Mouse (Mus musculus) liver, embryonic 16.5 days (tissue): ENCODE results near the gene Card10. TPM values are rescaled to one million over a fixed set of nuclear protein-coding genes. Genes with fewer than 3 reads are reported as not detected.
A peak's percentile ranks its signal among the peaks of the same experiment; 100 is the strongest.
"Not testable (repeated sequence)": the region's sequence is repeated elsewhere in the genome, so short reads cannot be mapped to it uniquely, and the experiment has no call there.

Experiments
- ATAC-seq: fragments of 200-750 bp; cut with Nextera tagmentation; 2 replicates; pipeline ENCODE4 v1.8.0; 2017; ENCODE audit warnings: low read depth, mild to moderate bottlenecking, moderate number of reproducible peaks, moderate library complexity
- H3K27ac ChIP-seq: fragments of 300-500 bp; sonication (generic); 2 replicates; pipeline ENCODE4 v1.5.1; 2014; ENCODE audit warnings: mild to moderate bottlenecking, low read length
- H3K27me3 ChIP-seq: fragments of 300-500 bp; sonication (generic); 2 replicates; pipeline ENCODE4 v1.6.1; 2014; ENCODE audit warnings: low read depth, low read length, mixed read lengths; ENCODE audit not compliant: control insufficient read depth, insufficient read depth
- H3K36me3 ChIP-seq: fragments of 300-500 bp; sonication (generic); 2 replicates; pipeline ENCODE4 v1.6.1; 2014; ENCODE audit warnings: mild to moderate bottlenecking; ENCODE audit not compliant: control insufficient read depth, insufficient read depth
- H3K4me1 ChIP-seq: fragments of 300-500 bp; sonication (generic); 2 replicates; pipeline ENCODE4 v1.6.1; 2014; ENCODE audit warnings: low read depth, low read length, mixed read lengths; ENCODE audit not compliant: control insufficient read depth
- H3K4me2 ChIP-seq: fragments of 300-500 bp; sonication (generic); 2 replicates; pipeline ENCODE4 v1.6.1; 2014; ENCODE audit warnings: low read depth, low read length, mixed read lengths
- H3K4me3 ChIP-seq: fragments of 300-500 bp; sonication (generic); 2 replicates; pipeline ENCODE4 v1.5.1; 2014; ENCODE audit warnings: low read depth, mild to moderate bottlenecking, low read length
- H3K9ac ChIP-seq: fragments of 300-500 bp; sonication (generic); 2 replicates; pipeline ENCODE4 v1.6.1; 2014; ENCODE audit warnings: low read depth, low read length
- H3K9me3 ChIP-seq: fragments of 300-500 bp; sonication (generic); replicated peaks from 2 replicates; pipeline ENCODE4 v1.6.1; 2016; ENCODE audit warnings: low read length; ENCODE audit not compliant: control insufficient read depth
- WGBS: fragments of 180-500 bp; shearing (Covaris S2); extraction: QIAGEN DNeasy Blood & Tissue Kit; methylation state at CpG from one replicate; pipeline ENCODE4 v1.1.7; 2014; ENCODE audit not compliant: insufficient replicate concordance; 5-methylcytosine and 5-hydroxymethylcytosine counted together
- polyA plus RNA-seq: library from polyadenylated mRNA; unstranded; fragments of >200 nt; fragmentation: Nextera tagmentation; extraction: Ambion mirVana; gene quantifications from 2 replicates; pipeline ENCODE4 v1.2.1, GENCODE M21; 2015

The Card10 gene
- polyA plus RNA-seq, result 1.8 and 2.1 TPM in 2 replicates

DNA sequence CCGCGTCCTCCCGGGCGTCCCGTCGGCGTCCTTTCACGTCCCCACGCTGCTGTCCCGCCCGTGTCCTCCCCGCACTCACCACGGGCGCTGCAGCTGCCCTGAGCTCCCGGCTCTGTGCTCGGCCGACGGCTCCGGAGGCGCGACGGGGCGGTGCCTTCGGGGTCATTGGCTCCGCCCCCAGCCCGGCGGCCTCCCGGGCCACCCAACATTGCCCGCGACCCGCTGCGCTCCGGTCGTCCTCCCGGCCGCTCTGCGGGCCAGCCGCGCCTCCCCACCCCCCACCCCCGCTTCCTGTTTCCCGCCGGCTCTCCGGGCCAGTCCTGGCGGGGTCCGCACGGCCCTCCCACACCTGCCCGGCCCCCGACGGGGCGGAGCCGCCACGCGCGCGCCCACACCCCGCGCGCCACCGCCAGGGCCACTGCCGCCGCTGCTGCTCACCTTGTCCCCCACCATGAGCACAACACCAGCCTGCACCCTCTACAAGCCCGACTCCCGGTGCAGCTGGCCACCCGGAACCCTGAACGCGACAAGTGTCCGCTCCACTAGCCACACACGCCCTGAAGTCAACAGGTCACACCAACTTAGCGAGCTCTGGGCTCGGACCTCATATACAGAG, at the start of gene Card10:
Gene Card10, minus strand, starts transcription at position 267 of the 616 bp plus-strand sequence.
- peak within 1 kb of the TSS; percentile 77 for H3K27ac ChIP-seq
- 2% methylated on average over 63 of the region's 70 CpGs for WGBS
- ATAC-seq, result peak; percentile 75
- peak within 1 kb of the TSS; percentile 65 for H3K4me3 ChIP-seq
- peaks cover 38% of the 10 kb centered on the region for H3K27me3 ChIP-seq
- peak within 1 kb of the TSS; percentile 64 for H3K4me2 ChIP-seq
- peaks cover 5% of the 10 kb centered on the region for H3K4me1 ChIP-seq
- H3K9ac ChIP-seq, result peak within 1 kb of the TSS; percentile 66
- H3K36me3 ChIP-seq, result no peaks in the 10 kb centered on the region
- no peaks in the 10 kb centered on the region for H3K9me3 ChIP-seq

DNA sequence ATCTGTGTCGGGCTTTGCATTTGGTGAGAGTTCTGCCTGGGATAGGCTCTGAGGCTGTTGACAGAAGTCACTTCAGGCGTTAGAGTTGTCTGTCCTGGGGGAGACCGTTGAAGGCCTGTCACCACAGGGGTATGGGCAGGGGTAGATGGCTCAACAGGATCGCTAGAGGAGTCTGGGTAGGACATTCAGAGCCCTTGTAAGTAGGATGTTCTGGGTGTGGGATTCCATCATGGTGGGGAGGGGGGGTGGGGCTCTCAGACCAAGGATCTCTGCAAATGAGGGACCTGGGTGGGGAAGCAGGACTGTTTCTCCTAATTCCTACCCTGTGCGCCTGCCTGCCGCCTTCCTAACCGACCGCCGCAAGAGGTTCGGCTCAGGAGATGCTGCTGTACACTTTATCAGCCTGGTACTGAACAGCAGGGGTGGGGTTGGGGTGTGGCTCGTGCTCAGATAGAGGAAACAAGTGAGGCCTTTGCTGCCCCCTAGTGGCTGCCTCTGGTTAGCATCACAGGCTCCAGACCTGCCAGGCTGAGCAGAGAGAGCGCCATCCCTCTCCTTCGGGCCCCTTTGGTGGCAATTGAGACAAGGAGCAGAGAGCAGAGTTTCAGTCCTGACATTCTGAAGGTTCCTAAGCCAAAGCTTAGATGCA, 48.8 kb upstream of the Card10 start:
- ATAC-seq, result peak; percentile 81
- Histone ChIP-seq H3K27ac (no peak overlapping the region), H3K9ac (no peak overlapping the region), H3K9me3 (no peaks in the 10 kb centered on the region), H3K4me3 (no peak overlapping the region), H3K27me3 (peaks cover 8% of the 10 kb centered on the region; the same call in 1 of the 2 replicates), H3K4me2 (peak overlapping the region; percentile 19), H3K36me3 (no peaks in the 10 kb centered on the region), H3K4me1 (peaks cover 17% of the 10 kb centered on the region)
- 8% methylated on average over 13 of the region's 13 CpGs for WGBS

DNA sequence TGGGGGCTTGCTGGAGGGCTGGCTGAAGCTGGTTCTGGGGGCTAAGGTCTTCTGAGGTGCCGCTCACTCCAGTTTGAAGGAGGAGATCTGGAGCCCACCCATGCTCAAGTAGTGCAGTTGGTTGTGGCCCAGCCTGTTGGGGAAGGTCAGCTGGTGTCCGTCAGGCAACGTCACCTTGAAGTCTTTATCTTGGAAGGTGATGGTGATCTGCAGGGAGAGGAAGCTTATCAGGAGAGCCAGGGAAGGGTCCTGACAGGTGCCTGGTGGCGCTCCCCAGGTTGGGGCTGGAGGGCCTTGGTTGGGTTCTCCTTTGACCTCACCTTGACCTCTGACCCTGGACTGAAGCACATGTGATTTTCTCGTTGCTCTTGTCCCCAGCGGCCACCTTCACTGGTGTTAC, 48.1 kb upstream of the Card10 start:
- no peak for ATAC-seq
- WGBS, result 42% methylated on average over 6 of the region's 6 CpGs
- Histone ChIP-seq H3K4me1 (peaks cover 17% of the 10 kb centered on the region), H3K9ac (no peak overlapping the region), H3K4me3 (no peak overlapping the region), H3K27me3 (peaks cover 8% of the 10 kb centered on the region; the same call in 1 of the 2 replicates), H3K9me3 (no peaks in the 10 kb centered on the region), H3K27ac (no peak overlapping the region), H3K4me2 (no peak overlapping the region), H3K36me3 (no peaks in the 10 kb centered on the region)

DNA sequence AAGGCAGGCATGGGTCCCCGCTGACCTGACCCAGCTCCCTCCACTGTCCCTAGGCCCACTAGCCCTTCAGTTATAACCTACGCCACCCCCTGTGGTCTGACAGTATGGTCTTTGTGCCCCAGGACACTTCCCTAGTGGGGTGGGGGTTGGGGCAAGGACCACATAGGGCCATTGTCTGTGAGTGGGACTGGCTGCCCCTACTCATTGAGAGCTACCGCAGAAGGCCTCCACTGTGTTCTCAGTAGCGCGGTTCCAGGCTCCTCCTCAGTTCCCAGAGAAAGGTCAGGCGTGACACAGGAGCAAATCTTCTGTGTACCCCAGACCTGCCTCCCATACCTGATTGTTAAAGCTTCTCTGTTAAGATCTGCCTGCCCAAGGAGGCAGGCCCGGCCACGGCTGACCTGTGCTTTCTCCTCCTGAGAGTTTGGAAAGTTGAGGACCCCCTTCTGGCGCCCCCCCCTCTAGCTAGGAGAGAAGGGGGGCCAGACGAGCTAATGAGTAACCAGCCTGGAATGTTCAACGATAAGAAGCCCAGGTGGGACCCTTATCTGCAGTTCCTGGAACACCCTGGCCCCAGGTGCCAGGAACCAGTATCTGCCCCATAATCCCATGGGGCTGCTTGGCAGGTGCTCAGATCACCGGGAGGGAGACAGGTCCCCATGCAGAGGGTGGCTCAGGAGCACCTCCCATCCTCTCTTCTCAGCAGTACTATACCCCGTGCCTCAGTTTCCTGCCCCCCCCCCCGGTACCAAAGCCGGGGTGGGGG, 47.4 kb upstream of the Card10 start:
- 57% methylated on average over 15 of the region's 15 CpGs for WGBS
- Histone ChIP-seq H3K4me2 (no peak overlapping the region), H3K4me1 (peaks cover 22% of the 10 kb centered on the region), H3K27ac (no peak overlapping the region), H3K9ac (no peak overlapping the region), H3K27me3 (peaks cover 10% of the 10 kb centered on the region), H3K36me3 (no peaks in the 10 kb centered on the region), H3K9me3 (no peaks in the 10 kb centered on the region), H3K4me3 (no peak overlapping the region)
- ATAC-seq, result no peak

DNA sequence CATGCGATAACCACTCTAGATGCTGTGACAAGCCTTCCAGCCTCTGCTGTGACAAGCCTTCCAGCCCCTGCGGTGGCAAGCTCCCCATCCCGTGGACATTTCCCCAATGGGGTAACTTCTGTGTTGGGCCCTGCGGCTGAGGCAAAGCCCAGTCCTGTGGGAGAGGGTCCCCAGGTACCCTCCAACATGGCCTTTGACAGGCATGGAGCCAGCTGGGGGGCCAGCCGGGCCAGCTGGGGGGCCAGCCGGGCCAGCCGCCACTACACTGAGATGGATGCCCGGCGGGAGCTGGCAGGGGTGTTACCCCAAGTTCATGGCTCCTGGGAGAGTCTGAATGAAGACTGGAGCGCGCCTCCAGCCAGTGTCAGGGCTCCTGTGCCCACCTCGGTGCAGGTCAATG, 46.6 kb upstream of the Card10 start:
- no peak overlapping the region for H3K27ac ChIP-seq
- peaks cover 23% of the 10 kb centered on the region for H3K4me1 ChIP-seq
- no peak overlapping the region for H3K4me2 ChIP-seq
- H3K36me3 ChIP-seq, result no peaks in the 10 kb centered on the region
- ATAC-seq, result no peak
- H3K9me3 ChIP-seq, result no peaks in the 10 kb centered on the region
- peaks cover 17% of the 10 kb centered on the region for H3K27me3 ChIP-seq
- H3K4me3 ChIP-seq, result no peak overlapping the region
- no peak overlapping the region for H3K9ac ChIP-seq
- WGBS, result 71% methylated on average over 12 of the region's 12 CpGs

DNA sequence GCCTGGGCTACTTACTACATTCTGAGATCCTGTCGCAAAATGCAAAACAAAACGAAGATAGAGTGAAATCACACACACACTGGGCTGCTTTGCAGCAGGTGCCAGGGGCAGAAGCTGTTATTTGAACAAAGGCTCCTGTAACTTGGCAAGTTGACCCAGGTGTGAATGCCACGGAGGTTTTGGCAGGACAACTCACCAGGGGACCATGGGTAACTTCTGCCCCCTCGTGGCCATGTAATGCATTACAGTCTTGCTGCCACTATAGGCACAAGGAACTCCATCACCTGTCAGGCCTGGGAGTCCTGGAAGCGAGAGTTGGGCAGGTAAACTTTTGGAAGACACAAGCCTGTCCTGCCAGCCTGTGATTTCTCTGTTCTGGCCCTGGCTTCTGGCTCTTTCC, 45.6 kb upstream of the Card10 start:
- 21% methylated on average over 5 of the region's 5 CpGs for WGBS
- H3K4me2 ChIP-seq, result no peak overlapping the region
- no peak overlapping the region for H3K4me3 ChIP-seq
- H3K36me3 ChIP-seq, result no peaks in the 10 kb centered on the region
- H3K4me1 ChIP-seq, result peaks cover 23% of the 10 kb centered on the region
- H3K27me3 ChIP-seq, result peaks cover 27% of the 10 kb centered on the region
- H3K9ac ChIP-seq, result no peak overlapping the region
- no peaks in the 10 kb centered on the region for H3K9me3 ChIP-seq
- ATAC-seq, result no peak
- no peak overlapping the region for H3K27ac ChIP-seq

DNA sequence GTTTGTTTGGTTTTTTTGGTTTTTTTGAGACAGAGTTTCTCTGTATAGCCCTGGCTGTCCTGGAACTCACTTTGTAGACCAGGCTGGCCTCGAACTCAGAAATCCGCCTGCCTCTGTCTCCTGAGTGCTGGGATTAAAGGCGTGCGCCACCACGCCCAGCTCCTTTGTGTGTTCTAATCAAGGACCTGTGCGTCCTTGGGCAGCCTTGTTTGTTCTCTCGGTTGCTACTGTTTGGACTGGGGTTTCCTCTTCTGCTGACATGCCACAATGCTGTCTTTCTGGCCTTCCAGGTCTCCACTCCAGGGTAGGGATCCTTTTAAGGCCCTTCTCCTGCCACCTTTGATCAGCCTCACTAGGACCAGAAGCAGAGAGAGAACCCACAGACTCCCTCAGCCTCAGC, 44.0 kb upstream of the Card10 start:
- not testable (repeated sequence) for H3K36me3 ChIP-seq, H3K27ac ChIP-seq, H3K9me3 ChIP-seq, H3K4me2 ChIP-seq, ATAC-seq, H3K4me3 ChIP-seq, H3K9ac ChIP-seq
- Histone ChIP-seq H3K4me1 (peaks cover 23% of the 10 kb centered on the region), H3K27me3 (peaks cover 43% of the 10 kb centered on the region)
- WGBS, result 52% methylated on average over 7 of the region's 7 CpGs

DNA sequence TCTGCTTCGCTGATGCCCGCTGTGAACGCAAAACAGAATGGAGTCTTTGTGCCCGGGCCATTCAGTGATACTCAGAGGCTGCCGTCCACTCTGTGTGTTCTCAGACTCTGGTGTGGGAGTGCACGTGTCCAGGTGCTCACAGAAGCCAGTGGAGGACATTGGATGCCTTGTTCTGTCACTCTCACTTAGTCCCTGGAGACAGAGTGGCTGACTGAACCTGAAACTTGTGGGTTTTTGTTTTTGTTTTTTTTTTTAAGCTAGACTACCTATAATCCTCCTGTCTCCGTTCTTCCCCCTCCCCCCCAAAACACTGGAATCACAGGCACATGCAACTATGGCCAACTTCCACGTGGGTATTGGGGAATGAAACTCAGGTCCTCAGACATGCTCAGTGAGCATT, 43.5 kb upstream of the Card10 start:
- ATAC-seq, result no peak
- H3K4me3 ChIP-seq, result no peak overlapping the region
- no peaks in the 10 kb centered on the region for H3K36me3 ChIP-seq
- 57% methylated on average over 8 of the region's 8 CpGs for WGBS
- no peak overlapping the region for H3K9ac ChIP-seq
- peaks cover 19% of the 10 kb centered on the region for H3K4me1 ChIP-seq
- H3K27ac ChIP-seq, result no peak overlapping the region
- H3K9me3 ChIP-seq, result no peaks in the 10 kb centered on the region
- H3K27me3 ChIP-seq, result peaks cover 48% of the 10 kb centered on the region
- H3K4me2 ChIP-seq, result no peak overlapping the region

DNA sequence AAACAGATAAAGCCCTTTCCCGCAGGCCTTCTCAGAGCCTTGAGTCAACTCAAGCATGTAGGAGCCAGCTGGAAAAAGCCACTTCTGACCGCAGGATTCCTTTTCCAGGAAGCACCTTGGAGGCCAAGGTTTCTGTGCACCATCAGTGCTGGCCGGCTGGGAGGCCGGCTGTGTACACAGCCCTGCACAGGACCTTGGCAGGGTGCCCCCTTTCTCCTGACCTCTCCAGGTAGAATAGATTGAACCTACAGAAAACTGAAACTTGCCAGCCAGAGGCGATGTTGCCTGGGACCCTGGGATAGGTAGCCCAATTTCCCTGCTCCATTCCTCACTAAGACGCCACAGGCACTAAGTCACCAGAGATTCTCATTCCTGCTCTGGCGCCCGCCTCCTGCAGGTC, 43.0 kb upstream of the Card10 start:
- H3K4me2 ChIP-seq, result peak overlapping the region; percentile 25; the same call in 1 of the 2 replicates

More for the DNA sequence above, 43.0 kb upstream of the Card10 start:
- no peaks in the 10 kb centered on the region for H3K36me3 ChIP-seq
- no peak for ATAC-seq
- no peak overlapping the region for H3K4me3 ChIP-seq
- H3K4me1 ChIP-seq, result peaks cover 18% of the 10 kb centered on the region
- no peaks in the 10 kb centered on the region for H3K9me3 ChIP-seq
- no peak overlapping the region for H3K9ac ChIP-seq
- H3K27me3 ChIP-seq, result peaks cover 48% of the 10 kb centered on the region
- H3K27ac ChIP-seq, result no peak overlapping the region
- 54% methylated on average over 8 of the region's 8 CpGs for WGBS
